Mouse (Mus musculus) myocyte (in vitro differentiated cells): Measurements from ENCODE around the gene Faim2.

Experiments used
- CEBPB ChIP-seq: IDR thresholded peaks from 2 replicates; pipeline ENCODE4 v1.6.1; 2011; ENCODE audit warnings: mild to moderate bottlenecking, moderate library complexity; ENCODE audit not compliant: poor library complexity, insufficient read depth, severe bottlenecking
- E2F4 ChIP-seq: IDR thresholded peaks from one replicate; pipeline ENCODE4 v1.6.1; 2011; ENCODE audit warnings: mild to moderate bottlenecking, control low read depth, moderate library complexity; ENCODE audit not compliant: insufficient read depth
- MAX ChIP-seq: IDR thresholded peaks from one replicate; pipeline ENCODE4 v1.6.1; 2011; ENCODE audit warnings: low read depth, mild to moderate bottlenecking, control low read depth
- MYOG ChIP-seq, 3 experiments: IDR thresholded peaks; one replicate each; pipeline ENCODE4 v1.6.1; 2011; ENCODE audit warnings: control low read depth in 2 of 3, low read depth in 2 of 3, mild to moderate bottlenecking in 2 of 3; ENCODE audit not compliant: insufficient read length in 2 of 3, control insufficient read depth in 1 of 3, insufficient read depth in 1 of 3
- POLR2A ChIP-seq: IDR thresholded peaks from one replicate; pipeline ENCODE4 v1.6.1; 2011; ENCODE audit warnings: low read depth, mild to moderate bottlenecking, control low read depth, moderate library complexity; ENCODE audit not compliant: insufficient read length
- POLR2AphosphoS2 ChIP-seq: IDR thresholded peaks from one replicate; pipeline ENCODE4 v1.6.1; 2011; ENCODE audit warnings: low read depth, control low read depth; ENCODE audit not compliant: insufficient read length
- TCF12 ChIP-seq: IDR thresholded peaks from one replicate; pipeline ENCODE4 v1.6.1; 2011; ENCODE audit warnings: mild to moderate bottlenecking, control low read depth; ENCODE audit not compliant: poor library complexity, insufficient read depth, severe bottlenecking
- TCF3 ChIP-seq: IDR thresholded peaks from one replicate; pipeline ENCODE4 v1.6.1; 2011; ENCODE audit warnings: low read depth, control low read depth; ENCODE audit not compliant: insufficient read length
- USF1 ChIP-seq: IDR thresholded peaks from one replicate; pipeline ENCODE4 v1.6.1; 2011; ENCODE audit warnings: low read depth, mild to moderate bottlenecking, control low read depth, moderate library complexity

DNA sequence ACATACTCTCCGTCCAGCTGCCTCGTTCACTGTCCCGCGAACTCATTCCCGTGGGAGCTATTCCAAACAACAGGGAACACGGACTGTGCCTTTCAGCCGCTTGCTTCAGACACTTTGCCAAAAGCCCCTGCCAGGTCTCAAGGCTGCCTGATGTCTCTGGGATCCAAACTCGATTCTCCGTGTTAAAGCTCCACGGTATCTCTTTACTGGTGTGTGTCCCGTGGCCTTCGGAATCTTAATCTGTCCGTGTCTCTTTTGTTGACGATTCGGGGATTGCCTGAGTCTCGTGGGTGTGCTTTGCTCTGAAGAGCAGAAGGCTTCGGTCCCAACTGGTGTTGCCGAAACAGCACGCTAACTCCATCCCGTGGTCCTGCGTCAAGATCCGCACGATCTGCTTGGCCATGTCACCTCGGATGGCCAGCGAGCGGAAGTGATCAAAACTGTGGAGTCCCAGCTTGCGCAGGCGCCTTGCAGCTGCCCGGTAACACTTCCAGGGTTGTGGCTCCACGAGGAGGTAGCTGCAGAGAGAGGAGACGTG is 57.7 kb downstream of the Faim2 start:
- no peak for TF ChIP-seq TCF12
- no peak for TF ChIP-seq POLR2A
- no peak for TF ChIP-seq CEBPB
- no peak for TF ChIP-seq MYOG (IDR thresholded peaks at IDR 0.05; ENCODE audit: control insufficient read depth in 1 of 3, insufficient read depth in 1 of 3, insufficient read length in 2 of 3, low read depth in 2 of 3)
- no peak for TF ChIP-seq USF1
- TF ChIP-seq TCF3, result no peak
- TF ChIP-seq MAX, result no peak
- no peak for TF ChIP-seq E2F4
- TF ChIP-seq POLR2AphosphoS2, result no peak
